Mouse (Mus musculus): ENCODE results near the gene Tbcd. TPM values are rescaled to one million over a fixed set of nuclear protein-coding genes. Genes with fewer than 3 reads are reported as not detected.

The Tbcd gene
- polyA plus RNA-seq, 1 experiment from 2014 or later, result 32.3 TPM

GRCm38 (mm10) chr11:121625007-121625406 is 173.3 kb downstream of the Tbcd start:
- no peaks in the 10 kb centered on the region for H3K9me3 ChIP-seq (ENCODE audit: control insufficient read depth, low read length)
- no peak overlapping the region for H3K4me3 ChIP-seq (ENCODE audit: low read depth, low read length)
- 91% methylated on average over 4 of the region's 4 CpGs for WGBS
- ATAC-seq (ENCODE audit: low FRiP score) (no peak), DNase-seq (ENCODE audit: low spot score) (no peak)
- 0 out of 2 replicates have a peak, but pooled peaks cover 3% of the 10 kb centered on the region for H3K36me3 ChIP-seq (ENCODE audit: control insufficient read depth, insufficient read depth, low read length)
- no peaks in the 10 kb centered on the region for H3K27me3 ChIP-seq (ENCODE audit: control insufficient read depth, insufficient read depth, low read length)
- no peak overlapping the region for H3K9ac ChIP-seq (ENCODE audit: low read depth, low read length)
- H3K27ac ChIP-seq (ENCODE audit: low read depth, low read length), result no peak overlapping the region
- no peak overlapping the region for H3K4me2 ChIP-seq (replicated peaks; ENCODE audit: low read depth, low read length)
- H3K4me1 ChIP-seq (replicated peaks; ENCODE audit: control insufficient read depth, insufficient read depth, low read length), result no peaks in the 10 kb centered on the region

GRCm38 (mm10) chr11:121627521-121627920 is 175.8 kb downstream of the Tbcd start:
- H3K27ac ChIP-seq (ENCODE audit: low read depth, low read length), result no peak overlapping the region
- no peaks in the 10 kb centered on the region for H3K9me3 ChIP-seq (ENCODE audit: control insufficient read depth, low read length)
- DNase-seq (ENCODE audit: low spot score) (no peak), ATAC-seq (ENCODE audit: low FRiP score) (no peak)
- WGBS, result 87% methylated on average over 5 of the region's 5 CpGs
- H3K27me3 ChIP-seq (ENCODE audit: control insufficient read depth, insufficient read depth, low read length), result no peaks in the 10 kb centered on the region
- H3K4me2 ChIP-seq (replicated peaks; ENCODE audit: low read depth, low read length), result no peak overlapping the region
- no peak overlapping the region for H3K9ac ChIP-seq (ENCODE audit: low read depth, low read length)
- H3K36me3 ChIP-seq (ENCODE audit: control insufficient read depth, insufficient read depth, low read length), result 0 out of 2 replicates have a peak, but pooled peaks cover 3% of the 10 kb centered on the region
- H3K4me1 ChIP-seq (replicated peaks; ENCODE audit: control insufficient read depth, insufficient read depth, low read length), result no peaks in the 10 kb centered on the region
- no peak overlapping the region for H3K4me3 ChIP-seq (ENCODE audit: low read depth, low read length)

- H3K27me3 ChIP-seq (ENCODE audit: control insufficient read depth, insufficient read depth, low read length), result no peaks in the 10 kb centered on the region
- no peaks in the 10 kb centered on the region for H3K9me3 ChIP-seq (ENCODE audit: control insufficient read depth, low read length)
- no peaks in the 10 kb centered on the region for H3K4me1 ChIP-seq (replicated peaks; ENCODE audit: control insufficient read depth, insufficient read depth, low read length)
- 91% methylated on average over 6 of the region's 6 CpGs for WGBS
- H3K9ac ChIP-seq (ENCODE audit: low read depth, low read length), result no peak overlapping the region
- no peak overlapping the region for H3K4me2 ChIP-seq (replicated peaks; ENCODE audit: low read depth, low read length)
- no peaks in the 10 kb centered on the region for H3K36me3 ChIP-seq (ENCODE audit: control insufficient read depth, insufficient read depth, low read length)
- no peak for ATAC-seq (ENCODE audit: low FRiP score)
- no peak overlapping the region for H3K27ac ChIP-seq (ENCODE audit: low read depth, low read length)
- no peak for DNase-seq (ENCODE audit: low spot score)
- no peak overlapping the region for H3K4me3 ChIP-seq (ENCODE audit: low read depth, low read length)
Measured at GRCm38 (mm10) chr11:121629529-121629928, 177.8 kb downstream of the Tbcd start.

- Histone ChIP-seq H3K4me1 (replicated peaks; ENCODE audit: control insufficient read depth, insufficient read depth, low read length) (no peaks in the 10 kb centered on the region), H3K4me2 (replicated peaks; ENCODE audit: low read depth, low read length) (no peak overlapping the region), H3K9me3 (ENCODE audit: control insufficient read depth, low read length) (no peaks in the 10 kb centered on the region), H3K9ac (ENCODE audit: low read depth, low read length) (no peak overlapping the region), H3K27ac (ENCODE audit: low read depth, low read length) (no peak overlapping the region), H3K4me3 (ENCODE audit: low read depth, low read length) (no peak overlapping the region), H3K27me3 (ENCODE audit: control insufficient read depth, insufficient read depth, low read length) (no peaks in the 10 kb centered on the region), H3K36me3 (ENCODE audit: control insufficient read depth, insufficient read depth, low read length) (no peaks in the 10 kb centered on the region)
- DNase-seq (ENCODE audit: low spot score), result no peak
- WGBS, result 85% methylated on average over 4 of the region's 4 CpGs
- no peak for ATAC-seq (ENCODE audit: low FRiP score)
Measured at GRCm38 (mm10) chr11:121630406-121630805, 178.7 kb downstream of the Tbcd start.

- 93% methylated on average over 7 of the region's 7 CpGs for WGBS
- H3K27ac ChIP-seq (ENCODE audit: low read depth, low read length), result no peak overlapping the region
- H3K9ac ChIP-seq (ENCODE audit: low read depth, low read length), result no peak overlapping the region
- DNase-seq (ENCODE audit: low spot score) (no peak), ATAC-seq (ENCODE audit: low FRiP score) (no peak)
- H3K9me3 ChIP-seq (ENCODE audit: control insufficient read depth, low read length), result no peaks in the 10 kb centered on the region
- H3K4me3 ChIP-seq (ENCODE audit: low read depth, low read length), result no peak overlapping the region
- H3K4me2 ChIP-seq (replicated peaks; ENCODE audit: low read depth, low read length), result no peak overlapping the region
- no peaks in the 10 kb centered on the region for H3K4me1 ChIP-seq (replicated peaks; ENCODE audit: control insufficient read depth, insufficient read depth, low read length)
- no peaks in the 10 kb centered on the region for H3K36me3 ChIP-seq (ENCODE audit: control insufficient read depth, insufficient read depth, low read length)
- no peaks in the 10 kb centered on the region for H3K27me3 ChIP-seq (ENCODE audit: control insufficient read depth, insufficient read depth, low read length)
Measured at GRCm38 (mm10) chr11:121631410-121631809, 179.7 kb downstream of the Tbcd start.

GRCm38 (mm10) chr11:121636646-121637045 is 184.9 kb downstream of the Tbcd start:
- no peaks in the 10 kb centered on the region for H3K9me3 ChIP-seq (ENCODE audit: control insufficient read depth, low read length)
- no peak overlapping the region for H3K4me2 ChIP-seq (replicated peaks; ENCODE audit: low read depth, low read length)
- ATAC-seq (ENCODE audit: low FRiP score), result no peak
- no peak overlapping the region for H3K9ac ChIP-seq (ENCODE audit: low read depth, low read length)
- no peak overlapping the region for H3K4me3 ChIP-seq (ENCODE audit: low read depth, low read length)
- no peaks in the 10 kb centered on the region for H3K27me3 ChIP-seq (ENCODE audit: control insufficient read depth, insufficient read depth, low read length)
- 94% methylated on average over 10 of the region's 10 CpGs for WGBS
- H3K4me1 ChIP-seq (replicated peaks; ENCODE audit: control insufficient read depth, insufficient read depth, low read length), result no peaks in the 10 kb centered on the region
- DNase-seq (ENCODE audit: low spot score), result no peak
- H3K36me3 ChIP-seq (ENCODE audit: control insufficient read depth, insufficient read depth, low read length), result no peaks in the 10 kb centered on the region
- no peak overlapping the region for H3K27ac ChIP-seq (ENCODE audit: low read depth, low read length)

- H3K4me2 ChIP-seq (replicated peaks; ENCODE audit: low read depth, low read length), result no peak overlapping the region
- DNase-seq (ENCODE audit: low spot score) (no peak), ATAC-seq (ENCODE audit: low FRiP score) (no peak)
- no peaks in the 10 kb centered on the region for H3K36me3 ChIP-seq (ENCODE audit: control insufficient read depth, insufficient read depth, low read length)
- no peak overlapping the region for H3K4me3 ChIP-seq (ENCODE audit: low read depth, low read length)
- no peaks in the 10 kb centered on the region for H3K27me3 ChIP-seq (ENCODE audit: control insufficient read depth, insufficient read depth, low read length)
- no peaks in the 10 kb centered on the region for H3K9me3 ChIP-seq (ENCODE audit: control insufficient read depth, low read length)
- no peaks in the 10 kb centered on the region for H3K4me1 ChIP-seq (replicated peaks; ENCODE audit: control insufficient read depth, insufficient read depth, low read length)
- H3K27ac ChIP-seq (ENCODE audit: low read depth, low read length), result no peak overlapping the region
- 80% methylated on average over 2 of the region's 2 CpGs for WGBS
- H3K9ac ChIP-seq (ENCODE audit: low read depth, low read length), result no peak overlapping the region
Measured at GRCm38 (mm10) chr11:121641501-121642145, 189.9 kb downstream of the Tbcd start.

GRCm38 (mm10) chr11:121645394-121645793 is 193.6 kb downstream of the Tbcd start:
- no peak overlapping the region for H3K27ac ChIP-seq (ENCODE audit: low read depth, low read length)

GRCm38 (mm10) chr11:121647321-121647720 is 195.6 kb downstream of the Tbcd start:
- H3K36me3 ChIP-seq (ENCODE audit: control insufficient read depth, insufficient read depth, low read length), result no peaks in the 10 kb centered on the region
- 79% methylated on average over 9 of the region's 9 CpGs for WGBS
- DNase-seq (ENCODE audit: low spot score) (no peak), ATAC-seq (ENCODE audit: low FRiP score) (no peak)
- no peak overlapping the region for H3K4me3 ChIP-seq (ENCODE audit: low read depth, low read length)
- no peaks in the 10 kb centered on the region for H3K9me3 ChIP-seq (ENCODE audit: control insufficient read depth, low read length)
- H3K9ac ChIP-seq (ENCODE audit: low read depth, low read length), result no peak overlapping the region
- no peak overlapping the region for H3K4me2 ChIP-seq (replicated peaks; ENCODE audit: low read depth, low read length)
- no peaks in the 10 kb centered on the region for H3K27me3 ChIP-seq (ENCODE audit: control insufficient read depth, insufficient read depth, low read length)
- H3K4me1 ChIP-seq (replicated peaks; ENCODE audit: control insufficient read depth, insufficient read depth, low read length), result no peaks in the 10 kb centered on the region
- H3K27ac ChIP-seq (ENCODE audit: low read depth, low read length), result no peak overlapping the region

More at GRCm38 (mm10) chr11:121645394-121645793, 193.6 kb downstream of the Tbcd start:
- Histone ChIP-seq H3K9me3 (ENCODE audit: control insufficient read depth, low read length) (no peaks in the 10 kb centered on the region), H3K27me3 (ENCODE audit: control insufficient read depth, insufficient read depth, low read length) (no peaks in the 10 kb centered on the region), H3K4me1 (replicated peaks; ENCODE audit: control insufficient read depth, insufficient read depth, low read length) (no peaks in the 10 kb centered on the region), H3K4me3 (ENCODE audit: low read depth, low read length) (no peak overlapping the region), H3K9ac (ENCODE audit: low read depth, low read length) (no peak overlapping the region), H3K4me2 (replicated peaks; ENCODE audit: low read depth, low read length) (no peak overlapping the region), H3K36me3 (ENCODE audit: control insufficient read depth, insufficient read depth, low read length) (no peaks in the 10 kb centered on the region)
- ATAC-seq (ENCODE audit: low FRiP score), result no peak
- WGBS, result 97% methylated on average over 6 of the region's 6 CpGs
- DNase-seq (ENCODE audit: low spot score), result no peak

All from hindbrain, embryonic 11.5 days (tissue).